Mouse (Mus musculus) heart, adult 18-20 months (tissue): ENCODE measurements at regions not wholly inside any gene's neighbourhood (a gene's known extent, or its start where the extent isn't known, plus 50 kb on each side); places are given as distances from the start of the nearest gene placed in this dataset.
A peak's percentile ranks its signal among the peaks of the same experiment; 100 is the strongest.

Experiments
- DNase-seq, 2 experiments: peaks; one replicate each; pipeline ENCODE4 v3.0.0; 2021 to 2022; ENCODE audit warnings: mixed read lengths in 1 of 2

GRCm38 (mm10) chr17:51258316-51258715 lies 79.2 kb upstream of the Tbc1d5 start:
- no peak for DNase-seq

- DNase-seq: peak; percentile 37 to 46
Measured at GRCm38 (mm10) chr17:51248543-51248942, 69.4 kb upstream of the Tbc1d5 start.

GRCm38 (mm10) chr17:51246038-51246437 lies 66.9 kb upstream of the Tbc1d5 start:
- DNase-seq: no peak

GRCm38 (mm10) chr17:51240360-51240993 lies 61.3 kb upstream of the Tbc1d5 start:
- peak in 1 of 2 experiments; percentile 17 for DNase-seq

GRCm38 (mm10) chr17:51239465-51239864 lies 60.3 kb upstream of the Tbc1d5 start:
- DNase-seq: peak in 1 of 2 experiments; percentile 16
